Mouse (Mus musculus): Measurements from ENCODE around the gene Fam71f2. TPM values are rescaled to one million over a fixed set of nuclear protein-coding genes. Genes with fewer than 3 reads are reported as not detected.

Fam71f2 gene
- under 1 TPM; 0.21 to 0.84 TPM for polyA plus RNA-seq (2017; shearing (Covaris generic))

GRCm38 (mm10) chr6:29279293-29279692 is at the start of gene Fam71f2:
TSS of gene Fam71f2 (plus strand) at chr6:29279593.

GRCm38 (mm10) chr6:29272312-29273072 is 6.9 kb upstream of the Fam71f2 start, which contains the start of gene Hilpda:
TSS of gene Hilpda (plus strand) at chr6:29272488.

GRCm38 (mm10) chr6:29318879-29319278 is 39.5 kb downstream of the Fam71f2 start, which contains the start of gene Fam71f1:
TSS of gene Fam71f1 (plus strand) at chr6:29319140.

Other genes with a start within 250 kb of the Fam71f2 start
- under 1 TPM in 1 of 2 experiments, not detected in 1; 0.68 TPM for gene Lep, start 219.4 kb upstream of the Fam71f2 start, polyA plus RNA-seq (2017; shearing (Covaris generic))
- gene Rbm28, start 114.6 kb upstream of the Fam71f2 start, polyA plus RNA-seq (2017; shearing (Covaris generic)), result 10 to 100 TPM; 59.0 to 60.0 TPM
- under 1 TPM; 0.12 to 0.54 TPM for gene Prrt4, start 100.0 kb upstream of the Fam71f2 start, polyA plus RNA-seq (2017; shearing (Covaris generic))
- 100 to 1,000 TPM in 1 of 2 experiments, 10 to 100 TPM in 1; 71.6 to 112 TPM for gene Impdh1, start 63.2 kb upstream of the Fam71f2 start, polyA plus RNA-seq (2017; shearing (Covaris generic))
- 10 to 100 TPM; 21.0 to 65.3 TPM for gene Hilpda, start 7.1 kb upstream of the Fam71f2 start, polyA plus RNA-seq (2017; shearing (Covaris generic))
- gene Fam71f1, start 39.5 kb downstream of the Fam71f2 start, polyA plus RNA-seq (2017; shearing (Covaris generic)), result not detected
- gene Calu, start 68.5 kb downstream of the Fam71f2 start, polyA plus RNA-seq (2017; shearing (Covaris generic)), result 10 to 100 TPM; 77.0 to 88.0 TPM
- gene Opn1sw, start 108.9 kb downstream of the Fam71f2 start, polyA plus RNA-seq (2017; shearing (Covaris generic)), result under 1 TPM; 0.24 to 0.36 TPM
- under 1 TPM; 0.17 to 0.79 TPM for gene Ccdc136, start 116.7 kb downstream of the Fam71f2 start, polyA plus RNA-seq (2017; shearing (Covaris generic))
- gene Flnc, start 153.7 kb downstream of the Fam71f2 start, polyA plus RNA-seq (2017; shearing (Covaris generic)), result under 1 TPM in 1 of 2 experiments, not detected in 1; 0.11 TPM
- gene Atp6v1f, start 188.1 kb downstream of the Fam71f2 start, polyA plus RNA-seq (2017; shearing (Covaris generic)), result 100 to 1,000 TPM; 386 to 451 TPM
- gene Atp6v1fnb, start 191.8 kb downstream of the Fam71f2 start, polyA plus RNA-seq (2017; shearing (Covaris generic)), result under 1 TPM in 1 of 2 experiments, not detected in 1; 0.43 TPM
- under 1 TPM; 0.20 to 0.42 TPM for gene Kcp, start 228.4 kb downstream of the Fam71f2 start, polyA plus RNA-seq (2017; shearing (Covaris generic))
- 10 to 100 TPM; 13.0 to 36.4 TPM for gene Irf5, start 247.0 kb downstream of the Fam71f2 start, polyA plus RNA-seq (2017; shearing (Covaris generic))